Comparison of ENCODE assay signal across 18 mouse cellular contexts in genomic region chr19:45454391-45454790, GRCm38 (mm10).
"Had no signal": no experiment of that assay in that cellular context is flagged by ENCODE, and none has a peak within 500 bp of the region (broad histone marks: within the 10 kb centered on the region; RNA-seq: fewer than 3 reads in every experiment).

No protein-coding gene starts in this region.

- DNase-seq: lung, adult 18-20 months; lung, embryonic 14.5 days; lung, postnatal 10 days; lung, postnatal 4 days; retina, postnatal 1 day; right cerebral cortex, adult 18-20 months; right cerebral cortex, postnatal 25 days; right cerebral cortex, postnatal 4 days; spleen, adult 18-20 months; thymus, adult 18-20 months; thymus, postnatal 14 days; thymus, postnatal 36 days had no signal

- H3K27ac ChIP-seq: midbrain, embryonic 10.5 days; midbrain, embryonic 13.5 days; midbrain, embryonic 15.5 days; neural tube, embryonic 13.5 days; neural tube, embryonic 15.5 days had no signal

- H3K4me3 ChIP-seq: midbrain, embryonic 10.5 days; midbrain, embryonic 13.5 days; midbrain, embryonic 15.5 days; myocyte; neural tube, embryonic 13.5 days; neural tube, embryonic 15.5 days had no signal

- H3K4me1 ChIP-seq: midbrain, embryonic 15.5 days had no signal
